ENCODE assay signal across 26 mouse cellular contexts in the genomic region with DNA sequence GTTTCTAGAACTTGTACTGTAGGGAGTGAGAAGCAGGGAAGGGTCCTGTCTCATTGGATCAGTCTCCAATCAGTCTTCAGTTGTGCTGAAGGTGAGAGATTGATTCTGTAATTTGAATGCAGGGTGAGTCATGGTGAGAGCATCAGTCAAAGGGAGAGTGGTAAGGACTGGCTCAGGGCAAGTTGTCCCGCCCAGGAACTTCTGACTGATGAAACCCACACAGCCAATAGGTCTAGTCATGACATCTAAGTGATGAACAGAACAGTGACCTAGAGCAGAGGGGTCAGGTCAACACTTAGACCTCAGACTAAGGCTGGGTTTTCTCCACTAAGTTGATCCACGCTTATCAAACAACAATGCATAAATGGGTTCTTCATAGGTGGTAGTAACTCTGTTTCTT.
"Had no signal": no experiment of that assay in that cellular context is flagged by ENCODE, and none has a peak within 500 bp of the region (broad histone marks: within the 10 kb centered on the region; RNA-seq: fewer than 3 reads in every experiment).

No protein-coding gene starts in this region.

- ATAC-seq: hindbrain, embryonic 16.5 days; inflammation-experienced regulatory T-cells, adult 6 months; intestine, embryonic 15.5 days; intestine, postnatal 0 days had no signal

- H3K4me2 ChIP-seq: heart, embryonic 11.5 days; heart, embryonic 13.5 days; heart, embryonic 15.5 days; hindbrain, embryonic 12.5 days; hindbrain, embryonic 14.5 days; intestine, embryonic 15.5 days; limb, embryonic 12.5 days; liver, embryonic 11.5 days had no signal

- H3K9me3 ChIP-seq: heart, embryonic 13.5 days; heart, embryonic 15.5 days; hindbrain, embryonic 10.5 days; hindbrain, embryonic 12.5 days; intestine, embryonic 15.5 days; limb, embryonic 10.5 days; limb, embryonic 12.5 days had no signal

- DNase-seq: gastrocnemius, adult 2 months; gastrocnemius, postnatal 10 days; gastrocnemius, postnatal 25 days; heart, adult 2 months; heart, postnatal 4 days; kidney, adult 18-20 months; kidney, adult 8-10 months; kidney, postnatal 10 days; kidney, postnatal 25 days; kidney, postnatal 4 days; liver had no signal

- H3K9ac ChIP-seq: heart, embryonic 13.5 days; heart, embryonic 15.5 days; hindbrain, embryonic 12.5 days; hindbrain, embryonic 14.5 days; intestine, embryonic 15.5 days; limb, embryonic 12.5 days had no signal

- H3K27ac ChIP-seq: gastrocnemius, adult 2 months; heart, adult 2 months; heart, embryonic 13.5 days; heart, embryonic 15.5 days; hindbrain, embryonic 10.5 days; hindbrain, embryonic 12.5 days; hindbrain, embryonic 14.5 days; intestine, embryonic 15.5 days; layer of hippocampus, adult 2 months; left cerebral cortex, adult 2 months; limb, embryonic 10.5 days; limb, embryonic 12.5 days had no signal

- H3K4me3 ChIP-seq: gastrocnemius, adult 2 months; heart, adult 2 months; heart, embryonic 13.5 days; heart, embryonic 15.5 days; hindbrain, embryonic 10.5 days; hindbrain, embryonic 12.5 days; intestine, embryonic 15.5 days; layer of hippocampus, adult 2 months; left cerebral cortex, adult 2 months; limb, embryonic 10.5 days; limb, embryonic 12.5 days had no signal

- H3K4me1 ChIP-seq: heart, embryonic 15.5 days; hindbrain, embryonic 12.5 days; limb, embryonic 10.5 days; limb, embryonic 12.5 days had no signal

- H3K36me3 ChIP-seq: heart, embryonic 13.5 days; heart, embryonic 15.5 days; hindbrain, embryonic 10.5 days; hindbrain, embryonic 12.5 days; intestine, embryonic 15.5 days; limb, embryonic 10.5 days; limb, embryonic 12.5 days had no signal

- H3K27me3 ChIP-seq: heart, embryonic 13.5 days; heart, embryonic 15.5 days; hindbrain, embryonic 12.5 days; intestine, embryonic 15.5 days; limb, embryonic 12.5 days had no signal
